23 mouse cellular contexts compared by ENCODE assay signal in genomic region chr7:3437941-3438340, GRCm38 (mm10). TPM values are rescaled to one million over a fixed set of nuclear protein-coding genes. Genes with fewer than 3 reads are reported as not detected.
DNase-seq lines count a peak whose midpoint lies in the region; ATAC-seq and TF ChIP-seq lines count a peak whose summit lies in the region.
"Had no signal": no experiment of that assay in that cellular context is flagged by ENCODE, and none has a peak within 500 bp of the region (broad histone marks: within the 10 kb centered on the region; RNA-seq: fewer than 3 reads in every experiment).

No protein-coding gene starts in this region.

- no peak overlapping the region for H3K27ac ChIP-seq in forebrain, embryonic 14.5 days (ENCODE audit: low read depth, low read length)
- no peak overlapping the region for H3K27ac ChIP-seq in forebrain, embryonic 16.5 days (ENCODE audit: low read length)
- H3K27ac ChIP-seq in kidney, adult 2 months (ENCODE audit: insufficient read depth, low read depth, low read length): no peak overlapping the region
- no peak overlapping the region for H3K27ac ChIP-seq in kidney, embryonic 15.5 days
- no peak overlapping the region for H3K27ac ChIP-seq in lung, embryonic 16.5 days (ENCODE audit: low read length)
- H3K27ac ChIP-seq: forebrain, embryonic 12.5 days; stomach, embryonic 15.5 days had no signal

- no peaks in the 10 kb centered on the region for H3K36me3 ChIP-seq in forebrain, embryonic 14.5 days (ENCODE audit: control insufficient read depth, insufficient read depth, low read length)
- no peaks in the 10 kb centered on the region for H3K36me3 ChIP-seq in forebrain, embryonic 16.5 days (ENCODE audit: control insufficient read depth, insufficient read depth)
- H3K36me3 ChIP-seq in kidney, adult 2 months (ENCODE audit: control insufficient read depth, insufficient read depth, low read length): no peaks in the 10 kb centered on the region
- H3K36me3 ChIP-seq in kidney, embryonic 15.5 days: no peaks in the 10 kb centered on the region
- H3K36me3 ChIP-seq in lung, embryonic 16.5 days (ENCODE audit: control insufficient read depth, insufficient read depth, low read length): no peaks in the 10 kb centered on the region
- H3K36me3 ChIP-seq: forebrain, embryonic 12.5 days; stomach, embryonic 15.5 days had no signal

- H3K9ac ChIP-seq in forebrain, embryonic 14.5 days (ENCODE audit: low read length): no peak overlapping the region
- H3K9ac ChIP-seq in forebrain, embryonic 16.5 days (replicated peaks; ENCODE audit: low read depth, low read length): no peak overlapping the region
- H3K9ac ChIP-seq in kidney, embryonic 15.5 days: no peak overlapping the region
- no peak overlapping the region for H3K9ac ChIP-seq in lung, embryonic 16.5 days (ENCODE audit: low read length)
- H3K9ac ChIP-seq: forebrain, embryonic 12.5 days; stomach, embryonic 15.5 days had no signal

- ATAC-seq in forebrain, embryonic 14.5 days: no peak
- no peak for ATAC-seq in forebrain, embryonic 16.5 days
- no peak for ATAC-seq in kidney, embryonic 15.5 days (replicated peaks; ENCODE audit: low FRiP score)
- ATAC-seq in lung, embryonic 16.5 days (ENCODE audit: low read depth): peak; percentile 34; the same call in 1 of the 2 replicates
- ATAC-seq: Patski had no signal

- no peak overlapping the region for H3K4me2 ChIP-seq in forebrain, embryonic 14.5 days (ENCODE audit: low read length)
- no peak overlapping the region for H3K4me2 ChIP-seq in forebrain, embryonic 16.5 days (ENCODE audit: low read length)
- H3K4me2 ChIP-seq in kidney, embryonic 15.5 days: no peak overlapping the region
- H3K4me2 ChIP-seq in lung, embryonic 16.5 days (ENCODE audit: low read depth, low read length): no peak overlapping the region
- H3K4me2 ChIP-seq: forebrain, embryonic 12.5 days; stomach, embryonic 15.5 days had no signal

- WGBS in forebrain, embryonic 14.5 days: 37% methylated on average over 5 of the region's 5 CpGs
- 30% methylated on average over 5 of the region's 5 CpGs for WGBS in forebrain, embryonic 16.5 days
- 31% methylated on average over 5 of the region's 5 CpGs for WGBS in kidney, adult 2 months
- WGBS in kidney, embryonic 15.5 days: 36% methylated on average over 5 of the region's 5 CpGs
- 23% methylated on average over 5 of the region's 5 CpGs for WGBS in lung, embryonic 16.5 days

- DNase-seq in forebrain, embryonic 14.5 days (ENCODE audit: low spot score): peak; percentile 37
- DNase-seq in kidney, adult 2 months: peak; percentile 21
- DNase-seq in lung, adult 18-20 months: no peak
- peak; percentile 59 for DNase-seq in brain, embryonic 14.5 days (ENCODE audit: low read depth)
- DNase-seq in right cerebral cortex, postnatal 4 days: no peak
- DNase-seq: cerebellum, adult 11 months; cerebellum, postnatal 25 days; embryo, embryonic 11 days; gastrocnemius, postnatal 14 days; left cerebral cortex, postnatal 4 days; liver; lung, postnatal 4 days; right cerebral cortex, postnatal 25 days; thymus, adult 2 months had no signal

- no peak overlapping the region for H3K4me3 ChIP-seq in forebrain, embryonic 14.5 days (ENCODE audit: low read depth, low read length)
- no peak overlapping the region for H3K4me3 ChIP-seq in forebrain, embryonic 16.5 days (replicated peaks; ENCODE audit: low read length)
- H3K4me3 ChIP-seq in kidney, adult 2 months (ENCODE audit: insufficient read depth, low read depth, low read length): no peak overlapping the region
- no peak overlapping the region for H3K4me3 ChIP-seq in kidney, embryonic 15.5 days (replicated peaks)
- H3K4me3 ChIP-seq in lung, embryonic 16.5 days (ENCODE audit: low read length): no peak overlapping the region
- H3K4me3 ChIP-seq: forebrain, embryonic 12.5 days; stomach, embryonic 15.5 days had no signal

- no peak for TF ChIP-seq POLR2A in kidney, adult 2 months (IDR thresholded peaks at IDR 0.05; ENCODE audit: low read depth, low read length)
- TF ChIP-seq POLR2A in brain, embryonic 14.5 days (IDR thresholded peaks at IDR 0.05; ENCODE audit: borderline replicate concordance, extremely low read depth, insufficient read depth, insufficient read length, poor library complexity, severe bottlenecking): no peak

- no peaks in the 10 kb centered on the region for H3K9me3 ChIP-seq in forebrain, embryonic 14.5 days (replicated peaks; ENCODE audit: control insufficient read depth, low read length)
- no peaks in the 10 kb centered on the region for H3K9me3 ChIP-seq in forebrain, embryonic 16.5 days (ENCODE audit: control insufficient read depth, low read length)
- no peaks in the 10 kb centered on the region for H3K9me3 ChIP-seq in kidney, embryonic 15.5 days (replicated peaks)
- no peaks in the 10 kb centered on the region for H3K9me3 ChIP-seq in lung, embryonic 16.5 days (ENCODE audit: control insufficient read depth, low read length)
- H3K9me3 ChIP-seq: forebrain, embryonic 12.5 days; stomach, embryonic 15.5 days had no signal

- no peaks in the 10 kb centered on the region for H3K27me3 ChIP-seq in forebrain, embryonic 14.5 days (replicated peaks; ENCODE audit: control insufficient read depth, insufficient read depth, low read length)
- no peaks in the 10 kb centered on the region for H3K27me3 ChIP-seq in forebrain, embryonic 16.5 days (replicated peaks; ENCODE audit: control insufficient read depth, insufficient read depth, low read length)
- H3K27me3 ChIP-seq in kidney, adult 2 months (replicated peaks; ENCODE audit: control insufficient read depth, insufficient read depth, low read length): no peaks in the 10 kb centered on the region
- H3K27me3 ChIP-seq in kidney, embryonic 15.5 days: no peaks in the 10 kb centered on the region
- H3K27me3 ChIP-seq in lung, embryonic 16.5 days (ENCODE audit: control insufficient read depth, insufficient read depth, low read depth, low read length): no peaks in the 10 kb centered on the region
- H3K27me3 ChIP-seq: forebrain, embryonic 12.5 days; Patski; stomach, embryonic 15.5 days had no signal

- H3K4me1 ChIP-seq in forebrain, embryonic 14.5 days (ENCODE audit: control insufficient read depth, insufficient read depth, low read length): no peaks in the 10 kb centered on the region
- H3K4me1 ChIP-seq in forebrain, embryonic 16.5 days (replicated peaks; ENCODE audit: control insufficient read depth, insufficient read depth, low read length): no peaks in the 10 kb centered on the region
- H3K4me1 ChIP-seq in kidney, adult 2 months (ENCODE audit: control insufficient read depth, insufficient read depth, low read length): no peaks in the 10 kb centered on the region
- H3K4me1 ChIP-seq in kidney, embryonic 15.5 days: peaks cover 4% of the 10 kb centered on the region; the same call in 1 of the 2 replicates
- H3K4me1 ChIP-seq in lung, embryonic 16.5 days (replicated peaks; ENCODE audit: control insufficient read depth, insufficient read depth, low read length): no peaks in the 10 kb centered on the region
- H3K4me1 ChIP-seq: forebrain, embryonic 12.5 days had no signal

- no peak for TF ChIP-seq CTCF in kidney, adult 2 months (conservative IDR thresholded peaks at IDR 0.05; ENCODE audit: insufficient read depth, insufficient read length, low read depth, low read length)
- no peak for TF ChIP-seq CTCF in brain, embryonic 14.5 days (IDR thresholded peaks at IDR 0.05; ENCODE audit: borderline replicate concordance, extremely low read depth, insufficient read depth, insufficient read length)

RNA-seq across cellular contexts. Expression of gene Cacng6, which starts 13.9 kb away (rescaled TPM):
- 0.09 TPM in 1 of 2 replicates, not detected in the other for polyA plus RNA-seq in forebrain, embryonic 14.5 days (2014; fragmentation: Nextera tagmentation; extraction: Ambion mirVana)
- 0.14 TPM in 1 of 2 replicates, not detected in the other for polyA plus RNA-seq in forebrain, embryonic 16.5 days (2015; fragmentation: Nextera tagmentation; extraction: Ambion mirVana)
- 1.3 TPM in 1 of 2 replicates, not detected in the other for polyA plus RNA-seq in kidney, adult 2 months (2012; rRNA removed)
- 0.62 and 1.5 TPM in 2 replicates for polyA plus RNA-seq in kidney, embryonic 15.5 days (2015; fragmentation: Nextera tagmentation; extraction: Ambion mirVana)
- 0.19 and 0.70 TPM in 2 replicates for polyA plus RNA-seq in lung, embryonic 16.5 days (2015; fragmentation: Nextera tagmentation; extraction: Ambion mirVana)
- 0.16 and 0.18 TPM in 2 replicates for polyA plus RNA-seq in brain, embryonic 14.5 days (2012; rRNA removed)
- polyA plus RNA-seq: kidney, embryonic 14.5 days; Patski; urinary bladder, adult 2 months had no signal

RNA-seq across cellular contexts. Expression of gene Cacng8, which starts 47.5 kb away (rescaled TPM):
- polyA plus RNA-seq in forebrain, embryonic 14.5 days (2014; fragmentation: Nextera tagmentation; extraction: Ambion mirVana): 8.6 and 11.1 TPM in 2 replicates
- polyA plus RNA-seq in forebrain, embryonic 16.5 days (2015; fragmentation: Nextera tagmentation; extraction: Ambion mirVana): 12.9 and 16.4 TPM in 2 replicates
- 0.11 TPM in 1 of 2 replicates, not detected in the other for polyA plus RNA-seq in kidney, adult 2 months (2012; rRNA removed)
- 1.9 and 2.3 TPM in 2 replicates for polyA plus RNA-seq in kidney, embryonic 15.5 days (2015; fragmentation: Nextera tagmentation; extraction: Ambion mirVana)
- 0.73 and 0.79 TPM in 2 replicates for polyA plus RNA-seq in lung, embryonic 16.5 days (2015; fragmentation: Nextera tagmentation; extraction: Ambion mirVana)
- polyA plus RNA-seq in brain, embryonic 14.5 days (2012; rRNA removed): 22.4 and 26.3 TPM in 2 replicates
- polyA plus RNA-seq: liver, embryonic 16.5 days had no signal

Comparison
In these comparisons a context has a peak if more than half of its experiments do, and no peak if none do; other contexts are left out.
1. DNase-seq: peak in forebrain, embryonic 14.5 days (single experiment), kidney, adult 2 months (single experiment) and brain, embryonic 14.5 days (single experiment); none in lung, adult 18-20 months (0 of 2) and right cerebral cortex, postnatal 4 days (single experiment).